Mouse (Mus musculus) neural tube, embryonic 13.5 days (tissue): ENCODE data around the gene Tnrc6c. TPM values are rescaled to one million over a fixed set of nuclear protein-coding genes. Genes with fewer than 3 reads are reported as not detected.
A peak's percentile ranks its signal among the peaks of the same experiment; 100 is the strongest.

ENCODE experiments used
- ATAC-seq: fragments of 200-750 bp; cut with Nextera tagmentation; 2 replicates; pipeline ENCODE4 v1.8.0; 2017; ENCODE audit warnings: low read depth, mild to moderate bottlenecking, moderate TSS enrichment, moderate library complexity
- H3K27ac ChIP-seq: fragments of 300-500 bp; sonication (generic); replicated peaks from 2 replicates; pipeline ENCODE4 v1.5.1; 2015; ENCODE audit warnings: moderate library complexity, mild to moderate bottlenecking, inconsistent platforms
- H3K27me3 ChIP-seq: fragments of 300-500 bp; sonication (generic); 2 replicates; pipeline ENCODE4 v1.6.1; 2015; ENCODE audit warnings: mild to moderate bottlenecking, inconsistent platforms
- H3K36me3 ChIP-seq: fragments of 300-500 bp; sonication (generic); 2 replicates; pipeline ENCODE4 v1.6.1; 2015; ENCODE audit warnings: mild to moderate bottlenecking, inconsistent platforms
- H3K4me1 ChIP-seq: fragments of 300-500 bp; sonication (generic); replicated peaks from 2 replicates; pipeline ENCODE4 v1.6.1; 2015; ENCODE audit warnings: inconsistent platforms
- H3K4me2 ChIP-seq: fragments of 300-500 bp; sonication (generic); 2 replicates; pipeline ENCODE4 v1.6.1; 2015; ENCODE audit warnings: inconsistent platforms, mild to moderate bottlenecking, moderate library complexity
- H3K4me3 ChIP-seq: fragments of 300-500 bp; sonication (generic); 2 replicates; pipeline ENCODE4 v1.5.1; 2015; ENCODE audit warnings: mild to moderate bottlenecking, inconsistent platforms
- H3K9ac ChIP-seq: fragments of 300-500 bp; sonication (generic); 2 replicates; pipeline ENCODE4 v1.6.1; 2015; ENCODE audit warnings: moderate library complexity, mild to moderate bottlenecking, inconsistent platforms
- H3K9me3 ChIP-seq: fragments of 300-500 bp; sonication (generic); 2 replicates; pipeline ENCODE4 v1.6.1; 2016; ENCODE audit warnings: inconsistent platforms
- WGBS: fragments of 180-500 bp; shearing (Covaris S2); methylation state at CpG from one replicate; pipeline ENCODE4 v1.1.7; 2015; 5-methylcytosine and 5-hydroxymethylcytosine counted together
- polyA plus RNA-seq: library from polyadenylated mRNA; unstranded; fragments of >200 nt; fragmentation: Nextera tagmentation; extraction: Ambion mirVana; gene quantifications from 2 replicates; pipeline ENCODE4 v1.2.1, GENCODE M21; 2015

The Tnrc6c gene
- polyA plus RNA-seq, 1 experiment from 2014 or later = 26.5 TPM

GRCm38 (mm10) chr11:117806781-117807180, 152.7 kb downstream of the Tnrc6c start:
- H3K27me3 ChIP-seq = peaks cover 24% of the 10 kb centered on the region
- no peak overlapping the region for H3K9ac ChIP-seq
- no peaks in the 10 kb centered on the region for H3K36me3 ChIP-seq
- no peak overlapping the region for H3K4me3 ChIP-seq
- H3K4me2 ChIP-seq = no peak overlapping the region
- H3K4me1 ChIP-seq = peaks cover 21% of the 10 kb centered on the region
- ATAC-seq = no peak
- no peaks in the 10 kb centered on the region for H3K9me3 ChIP-seq
- H3K27ac ChIP-seq = no peak overlapping the region
- WGBS = 92% methylated on average over 6 of the region's 6 CpGs

GRCm38 (mm10) chr11:117809407-117810311, 155.6 kb downstream of the Tnrc6c start, which contains the start of the genes Gm20708 and Syngr2:
TSS of gene Gm20708 (plus strand) at chr11:117809668.
TSS of gene Syngr2 (plus strand) at chr11:117809668.
- peaks cover 24% of the 10 kb centered on the region for H3K27me3 ChIP-seq
- under 1% methylated on average over 75 of the region's 75 CpGs for WGBS
- peak within 1 kb of the TSS; percentile 60 for H3K4me3 ChIP-seq
- H3K4me2 ChIP-seq = peak within 1 kb of the TSS; percentile 91
- no peak within 1 kb of the TSS for H3K27ac ChIP-seq
- H3K9ac ChIP-seq = peak within 1 kb of the TSS; percentile 71
- peak; percentile 80 for ATAC-seq
- H3K36me3 ChIP-seq = no peaks in the 10 kb centered on the region
- H3K4me1 ChIP-seq = peaks cover 21% of the 10 kb centered on the region
- H3K9me3 ChIP-seq = no peaks in the 10 kb centered on the region

GRCm38 (mm10) chr11:117810401-117811046, 156.4 kb downstream of the Tnrc6c start:
- peak overlapping the region; percentile 71 for H3K9ac ChIP-seq
- peaks cover 24% of the 10 kb centered on the region for H3K27me3 ChIP-seq
- peak; percentile 78 for ATAC-seq
- H3K4me2 ChIP-seq = peak overlapping the region; percentile 91
- WGBS = under 1% methylated on average over 21 of the region's 21 CpGs
- no peaks in the 10 kb centered on the region for H3K9me3 ChIP-seq
- no peaks in the 10 kb centered on the region for H3K36me3 ChIP-seq
- H3K27ac ChIP-seq = no peak overlapping the region
- H3K4me1 ChIP-seq = peaks cover 21% of the 10 kb centered on the region
- peak overlapping the region; percentile 60 for H3K4me3 ChIP-seq

Other genes starting within 250 kb of the Tnrc6c start
- gene Gm11733, start 169.9 kb upstream of the Tnrc6c start, polyA plus RNA-seq = not detected in 2 replicates
- gene Tmc8, start 127.8 kb downstream of the Tnrc6c start, polyA plus RNA-seq = 0.95 and 1.5 TPM in 2 replicates
- gene Tmc6, start 127.9 kb downstream of the Tnrc6c start, polyA plus RNA-seq = 8.6 and 9.7 TPM in 2 replicates
- gene 6030468B19Rik, start 143.4 kb downstream of the Tnrc6c start, polyA plus RNA-seq = 0.18 TPM in 1 of 2 replicates, not detected in the other
- gene Gm20708, start 155.4 kb downstream of the Tnrc6c start, polyA plus RNA-seq = 0.56 and 1.6 TPM in 2 replicates
- gene Syngr2, start 155.4 kb downstream of the Tnrc6c start, polyA plus RNA-seq = 15.3 and 17.5 TPM in 2 replicates
- gene Afmid, start 171.6 kb downstream of the Tnrc6c start, polyA plus RNA-seq = 2.7 and 3.3 TPM in 2 replicates
- 15.8 and 24.0 TPM in 2 replicates for gene Tk1, start 171.8 kb downstream of the Tnrc6c start, polyA plus RNA-seq
- 50.1 and 68.8 TPM in 2 replicates for gene Birc5, start 195.0 kb downstream of the Tnrc6c start, polyA plus RNA-seq
- gene Tmem235, start 206.5 kb downstream of the Tnrc6c start, polyA plus RNA-seq = not detected in 2 replicates
- 2.4 and 3.0 TPM in 2 replicates for gene Tha1, start 219.2 kb downstream of the Tnrc6c start, polyA plus RNA-seq